Mouse (Mus musculus) kidney, postnatal 36 days (tissue): ENCODE data around the gene Ccna2.

Source experiments
- DNase-seq, 2 experiments: peaks; one replicate each; pipeline ENCODE4 v3.0.0; 2021 to 2022; ENCODE audit warnings: mixed read lengths in 2 of 2

Gene Ccna2

DNA sequence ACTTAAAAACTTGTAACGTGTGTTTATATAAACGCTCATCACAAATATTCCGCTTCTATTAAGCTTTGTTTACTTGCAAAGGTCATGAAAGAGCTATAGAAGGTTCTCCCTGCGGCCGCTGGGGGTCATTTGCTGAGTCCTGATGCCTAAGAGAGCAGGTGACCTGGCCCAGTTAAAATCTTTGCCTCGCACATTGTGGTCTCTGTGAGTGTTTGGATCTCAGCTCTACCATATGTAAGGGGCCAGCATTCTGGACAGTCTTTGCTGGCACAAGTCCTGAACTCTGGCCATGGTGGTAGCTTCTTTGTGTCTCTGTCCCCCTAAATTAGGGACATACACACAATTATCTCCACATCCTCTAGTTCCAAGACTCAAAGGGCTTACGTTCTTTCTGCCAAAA is 39.2 kb downstream of the Ccna2 start:
- DNase-seq: no peak

DNA sequence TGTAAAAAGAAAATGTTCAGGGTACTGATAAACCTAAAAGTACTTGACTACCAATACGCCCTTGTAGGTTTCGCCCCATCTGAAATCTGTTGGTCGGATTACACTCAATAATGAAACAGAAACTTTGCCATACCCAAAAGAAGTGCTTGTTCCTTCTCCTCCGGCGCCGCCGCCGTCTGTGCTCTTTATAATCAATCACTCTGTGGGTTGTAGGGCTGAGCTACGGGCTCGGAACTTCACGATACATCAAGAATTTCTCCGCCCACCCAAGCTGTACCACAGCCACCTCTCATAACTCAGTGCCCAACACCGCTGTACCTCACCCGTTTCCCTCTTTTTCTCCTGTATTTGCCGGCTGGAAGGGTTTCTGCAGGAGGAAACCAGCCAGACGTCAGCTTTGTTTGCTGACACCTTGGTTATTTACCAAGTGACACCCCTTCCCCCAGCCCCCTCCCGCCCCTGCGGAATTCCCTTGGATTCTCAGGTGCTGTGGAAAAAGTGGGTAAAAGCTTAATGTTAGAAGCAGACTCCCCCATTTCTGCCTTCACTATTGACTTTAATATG is 39.9 kb downstream of the Ccna2 start:
- no peak for DNase-seq

- no peak for DNase-seq
These were observed 40.7 kb downstream of the Ccna2 start for GRCm38 (mm10) chr3:36531242-36531641.

DNA sequence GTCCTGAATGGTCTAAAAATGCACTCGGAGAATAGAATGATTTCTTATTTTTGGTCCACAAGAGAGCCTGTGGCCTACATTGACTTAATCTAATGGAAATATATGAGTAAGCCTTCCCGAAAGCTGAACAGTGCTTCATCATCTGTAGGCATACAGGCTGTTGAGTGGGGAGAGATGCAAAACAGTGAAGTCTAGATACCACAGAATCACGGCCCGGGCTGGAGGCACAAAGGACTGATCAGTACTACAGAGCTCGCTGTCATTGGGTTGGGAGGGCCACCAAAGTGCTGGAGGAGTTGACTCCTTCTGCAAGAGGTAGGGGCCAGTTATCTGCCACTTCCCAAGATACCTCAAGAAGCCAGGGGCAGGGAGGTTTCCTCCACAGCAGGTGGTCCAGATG is 41.2 kb downstream of the Ccna2 start:
- DNase-seq: no peak

DNA sequence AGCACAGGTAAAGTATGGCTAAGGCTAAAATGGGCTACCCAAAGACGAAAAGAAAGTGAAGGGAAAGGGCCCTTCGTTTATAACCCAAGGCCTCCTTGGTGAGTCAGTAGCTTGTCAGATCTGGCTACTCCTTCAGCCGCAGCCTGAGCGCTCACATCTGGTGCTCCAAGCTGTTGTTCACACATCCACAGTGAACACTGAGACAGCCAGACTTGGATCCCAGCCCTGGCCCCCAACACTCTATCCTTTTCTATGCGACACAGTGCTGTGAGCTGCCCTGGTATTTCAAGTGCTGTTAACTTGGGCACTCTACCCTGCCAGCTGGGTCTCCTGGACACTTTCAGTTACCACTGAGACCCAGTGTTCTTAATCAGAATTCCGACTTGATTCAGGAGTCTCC is 41.6 kb downstream of the Ccna2 start:
- DNase-seq: no peak

- DNase-seq: no peak
These were observed 47.5 kb downstream of the Ccna2 start for GRCm38 (mm10) chr3:36524466-36524865.

DNA sequence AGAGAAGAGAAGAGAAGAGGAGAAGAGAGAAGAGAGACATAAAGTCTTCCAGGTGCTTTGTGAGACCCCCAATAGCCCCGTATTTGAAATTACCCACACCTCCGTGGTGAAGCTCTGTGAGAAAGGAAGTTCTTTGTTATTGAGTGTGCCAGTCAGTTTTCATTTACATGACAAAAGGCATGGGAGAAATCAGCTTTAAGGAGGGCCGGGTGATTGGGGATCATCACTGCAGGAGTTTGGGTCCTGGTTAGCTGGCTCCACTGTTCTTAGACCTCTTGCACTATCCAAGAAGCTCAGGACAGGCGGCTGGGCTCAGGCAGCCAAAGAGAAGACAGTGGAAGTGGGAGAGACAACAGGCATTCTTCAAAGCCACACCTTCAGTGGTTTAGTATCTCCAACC is 49.8 kb downstream of the Ccna2 start:
- no peak for DNase-seq

DNA sequence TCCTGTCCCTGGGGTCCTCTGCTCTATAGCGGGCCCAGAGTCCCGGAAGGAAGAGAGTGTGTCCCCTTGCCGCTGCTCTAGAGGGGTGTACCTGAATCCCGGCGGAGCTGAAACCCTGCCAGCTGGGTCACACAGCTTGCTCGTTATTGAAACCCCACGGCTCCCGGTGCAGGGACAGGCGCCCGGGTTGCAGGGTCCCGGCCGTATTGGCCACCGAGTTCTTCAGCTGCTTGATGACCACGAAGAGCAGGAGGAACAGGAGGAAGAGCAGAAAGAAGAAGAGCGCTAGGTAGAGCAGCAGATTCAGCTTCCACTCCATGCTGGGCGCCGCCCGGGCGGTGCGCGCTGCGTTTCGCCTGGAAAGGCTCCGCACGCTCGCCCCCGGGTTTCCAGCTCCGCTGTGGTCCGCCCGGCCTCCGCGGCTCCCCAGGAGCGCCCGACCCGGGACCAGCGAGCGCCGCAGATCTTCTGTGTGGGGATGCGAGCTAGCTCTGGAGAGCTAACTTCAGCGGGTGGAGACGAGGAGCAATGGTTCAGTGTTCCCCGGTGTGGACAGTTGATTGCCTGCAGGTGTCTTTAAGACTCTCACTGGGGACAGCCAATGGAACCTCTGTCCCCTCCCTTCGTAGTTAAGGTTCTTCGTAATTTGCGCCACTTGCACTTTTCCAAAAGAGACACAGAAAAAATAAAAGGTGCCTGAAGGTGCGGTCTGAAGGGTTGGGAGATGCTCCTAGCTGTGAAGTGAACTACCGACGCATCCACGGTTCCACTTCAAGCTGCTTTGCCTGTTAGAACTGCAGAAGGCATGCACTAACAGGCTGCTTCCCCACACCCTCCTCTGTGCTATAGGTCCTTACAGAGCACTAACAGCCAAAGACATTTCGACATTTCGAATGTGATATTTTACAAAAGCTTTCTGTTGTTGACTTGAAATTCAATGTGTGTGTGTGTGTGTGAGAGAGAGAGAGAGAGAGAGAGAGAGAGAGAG is 50.6 kb downstream of the Ccna2 start, which contains the start of gene Gm11549:
Gene Gm11549, minus strand, starts transcription at position 741 of the 988 bp plus-strand sequence.
- peak in 1 of 2 experiments; percentile 19 for DNase-seq

GRCm38 (mm10) chr3:36516196-36516595 is 55.8 kb downstream of the Ccna2 start:
- no peak for DNase-seq
